Mouse (Mus musculus): ENCODE measurements at regions not wholly inside any gene's neighbourhood (a gene's known extent, or its start where the extent isn't known, plus 50 kb on each side); places are given as distances from the start of the nearest gene placed in this dataset.

DNA sequence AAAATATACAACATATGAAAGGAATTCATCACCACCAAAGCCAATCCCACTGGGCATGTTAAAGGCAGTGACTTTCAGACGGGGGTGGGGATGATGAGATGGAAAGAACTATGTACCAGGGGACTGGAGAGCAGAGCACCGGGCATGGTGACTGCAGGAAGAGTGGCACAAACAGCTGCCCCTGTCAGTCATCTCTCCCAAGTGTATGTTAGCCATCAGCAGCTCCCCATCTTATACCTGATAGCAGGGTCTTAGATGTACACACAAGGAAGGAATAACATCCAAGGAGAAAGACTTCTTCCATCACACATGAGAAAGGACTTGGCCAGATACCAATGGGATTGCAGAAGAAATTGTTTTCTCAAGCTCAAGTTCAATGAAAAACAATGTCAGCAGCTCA is 257.2 kb downstream of the Nuak1 start:
- no peak for DNase-seq (ENCODE audit: low spot score in 2 of 2)

DNA sequence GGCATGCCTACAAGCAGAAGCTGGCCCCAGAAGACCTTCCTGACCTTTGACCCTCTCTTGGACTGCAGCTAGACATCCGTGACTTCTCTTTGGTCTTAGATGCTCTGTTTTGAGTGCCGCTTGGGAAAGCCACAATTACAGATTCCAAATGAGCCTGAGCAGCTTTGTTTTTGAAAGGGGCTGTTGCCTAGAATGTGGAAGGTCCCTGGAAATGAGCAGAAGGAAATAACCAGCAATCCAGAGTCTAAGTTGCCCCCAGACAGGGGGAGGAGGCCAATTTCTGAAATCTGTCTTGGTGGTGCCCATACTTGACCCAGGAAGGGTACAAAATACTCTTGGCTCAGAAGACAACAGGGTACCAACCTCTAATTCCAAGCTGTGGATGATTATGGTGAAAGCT is 253.9 kb downstream of the Nuak1 start:
- DNase-seq (ENCODE audit: low spot score in 2 of 2): no peak

DNA sequence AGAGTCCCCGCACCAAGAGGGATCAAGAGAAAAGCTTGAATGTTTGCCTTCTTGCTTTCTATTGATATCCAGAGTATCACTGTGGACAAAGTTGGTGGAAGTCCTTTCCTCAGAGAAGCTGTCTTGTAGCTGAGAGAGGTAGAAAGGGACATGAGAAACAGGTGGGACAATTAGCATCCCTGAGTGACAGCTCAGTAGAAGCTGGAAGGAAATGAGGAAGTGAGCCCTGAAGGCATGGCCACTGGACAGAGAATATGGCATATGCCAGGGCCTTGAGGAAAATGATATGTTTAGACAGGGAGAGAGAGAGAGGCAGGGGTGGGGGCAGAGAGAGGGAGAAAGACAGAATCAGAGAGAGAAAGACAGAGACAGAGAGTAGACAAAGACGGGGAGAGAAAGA is 241.4 kb downstream of the Nuak1 start:
- DNase-seq (ENCODE audit: low spot score in 2 of 2): no peak

DNA sequence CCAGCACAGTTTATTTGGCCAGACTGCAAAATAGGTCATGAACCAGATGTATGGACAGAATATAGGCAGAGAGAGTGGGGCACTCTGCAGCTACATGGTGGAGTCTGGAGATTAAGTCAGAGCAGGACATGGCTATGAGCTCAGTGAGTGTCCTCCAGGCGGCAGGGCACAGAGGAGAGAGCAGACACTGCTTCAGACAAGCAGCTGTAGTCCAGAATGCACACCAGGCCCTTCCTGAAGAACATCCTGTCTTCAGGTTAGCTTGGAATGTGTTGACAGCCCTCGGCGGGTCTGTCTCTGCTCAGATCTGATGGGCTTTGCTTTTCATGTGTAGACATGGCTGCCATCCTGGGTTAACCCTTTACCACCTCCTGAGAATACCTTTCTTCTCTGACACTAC is 238.6 kb downstream of the Nuak1 start:
- DNase-seq (ENCODE audit: low spot score in 2 of 2): no peak

DNA sequence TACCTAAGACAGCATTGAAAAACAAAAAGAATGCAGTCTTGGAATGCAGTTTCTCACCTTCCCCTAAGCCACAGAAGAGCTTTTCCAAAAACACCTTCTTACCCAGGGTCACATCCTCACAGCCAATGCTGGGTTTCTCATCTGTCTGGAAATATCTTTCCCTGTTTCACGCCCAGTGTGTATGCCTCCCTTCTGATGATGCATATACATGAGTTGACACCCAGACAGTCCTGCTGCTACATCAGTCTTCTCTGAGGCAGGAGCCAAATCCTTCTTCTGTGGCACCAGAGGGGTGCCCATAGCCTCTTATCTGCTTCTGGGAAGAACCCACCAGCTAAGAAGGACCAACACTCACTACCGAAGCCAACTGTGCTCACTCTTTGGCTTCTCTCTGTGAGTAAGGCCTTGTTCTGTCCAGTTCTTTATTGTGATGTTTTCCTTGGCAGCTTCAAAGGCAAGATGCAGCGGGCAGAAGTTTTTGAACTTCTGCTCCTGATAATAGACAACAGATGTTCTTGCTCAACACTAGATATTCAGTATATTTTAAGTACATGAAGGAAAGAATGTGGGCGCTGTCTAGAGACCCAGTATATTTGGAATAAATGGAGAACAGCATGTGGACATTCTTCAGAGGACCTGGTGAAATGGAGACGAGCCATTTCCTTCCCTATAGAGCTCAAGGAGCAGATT is 228.2 kb downstream of the Nuak1 start:
- no peak for DNase-seq (ENCODE audit: low spot score in 2 of 2)

DNA sequence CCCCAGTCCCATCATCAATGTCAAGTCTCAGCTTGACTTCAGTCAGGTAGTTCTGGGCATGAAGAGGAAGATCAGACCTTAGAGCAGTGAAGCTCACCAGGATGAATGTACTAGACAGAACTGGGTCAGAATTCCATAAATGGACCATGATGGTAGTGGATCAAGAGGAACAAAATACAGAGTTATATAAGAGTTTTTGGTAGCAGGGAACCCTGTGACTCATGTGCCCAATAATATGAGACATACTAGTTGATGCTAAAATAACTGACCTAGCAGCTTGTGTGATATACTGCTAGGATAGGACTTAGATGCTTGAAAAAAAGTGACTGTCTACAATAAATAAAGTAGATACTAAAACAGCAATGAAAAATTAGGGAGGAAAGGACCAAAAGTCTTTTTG is 225.6 kb downstream of the Nuak1 start:
- no peak for DNase-seq (ENCODE audit: low spot score in 2 of 2)

DNA sequence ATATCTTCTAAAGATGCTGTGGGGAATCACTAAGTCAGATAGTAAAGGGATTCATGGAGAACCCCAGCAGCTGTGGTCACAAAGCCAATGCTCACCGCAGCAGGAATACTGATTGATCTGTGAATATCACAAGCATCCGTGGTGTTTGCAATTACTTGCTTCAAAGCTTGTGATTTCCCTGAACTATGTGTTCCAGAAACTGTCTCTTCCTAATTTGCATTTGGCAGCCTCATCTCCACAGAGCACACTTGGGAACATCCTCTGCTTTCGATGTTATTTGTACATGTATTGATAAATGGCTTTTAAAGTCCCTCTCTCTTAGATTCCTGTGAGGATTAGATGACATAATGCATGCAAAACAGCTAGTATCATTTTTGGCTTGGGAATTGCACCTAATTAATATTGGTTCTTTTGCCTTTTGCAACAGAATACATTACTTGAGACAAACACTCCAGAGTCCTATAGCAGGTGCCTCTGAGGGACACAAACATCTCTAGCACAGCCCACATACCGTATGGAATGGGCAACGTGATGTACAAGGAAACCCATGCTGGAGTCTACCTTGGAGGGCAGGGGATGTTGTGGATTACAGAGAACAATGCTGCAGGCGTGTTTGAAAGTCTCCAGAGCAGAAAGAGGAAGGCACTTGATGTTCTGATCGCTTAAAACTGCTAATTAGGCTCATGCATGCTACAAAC is 211.0 kb downstream of the Nuak1 start:
- peak in 1 of 2 experiments; percentile 49 for DNase-seq (ENCODE audit: low spot score in 2 of 2)

DNA sequence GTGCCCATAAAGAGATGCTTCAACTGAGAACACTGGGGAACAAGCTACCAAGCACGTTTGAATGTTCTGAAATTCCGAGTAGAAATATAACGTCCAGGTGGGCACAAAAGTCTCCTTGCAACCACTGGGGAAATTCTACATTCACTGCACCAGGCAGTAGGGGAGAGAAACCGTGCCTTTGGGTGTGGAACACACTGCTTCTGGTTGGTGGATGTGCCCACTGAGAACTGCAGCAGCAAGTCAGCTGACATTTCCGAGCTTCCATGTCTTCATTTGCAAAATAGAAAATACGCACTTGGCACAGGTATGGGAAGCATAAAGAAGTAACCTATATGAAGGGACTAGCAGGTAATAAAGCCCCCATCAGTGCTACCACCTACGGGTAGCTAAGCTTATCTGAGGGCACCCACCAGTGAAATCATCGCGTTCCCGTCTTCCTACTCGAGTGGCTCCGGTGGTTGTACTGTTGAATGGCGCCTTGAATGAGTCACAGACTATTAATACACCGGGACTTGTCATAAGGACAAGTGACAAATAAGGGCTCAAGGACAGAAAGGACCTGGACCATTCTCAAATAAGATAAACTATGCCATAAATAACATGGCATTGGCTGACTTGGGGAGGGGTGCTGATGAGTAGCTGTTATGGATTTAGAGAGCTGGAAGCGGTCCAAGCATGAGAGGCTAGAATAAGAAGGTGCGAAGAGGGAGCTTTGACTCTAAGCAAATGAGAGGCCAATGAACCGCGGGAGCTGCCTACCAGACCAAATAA is 210.2 kb downstream of the Nuak1 start:
- DNase-seq (ENCODE audit: low spot score in 2 of 2): peak in 1 of 2 experiments; percentile 49

DNA sequence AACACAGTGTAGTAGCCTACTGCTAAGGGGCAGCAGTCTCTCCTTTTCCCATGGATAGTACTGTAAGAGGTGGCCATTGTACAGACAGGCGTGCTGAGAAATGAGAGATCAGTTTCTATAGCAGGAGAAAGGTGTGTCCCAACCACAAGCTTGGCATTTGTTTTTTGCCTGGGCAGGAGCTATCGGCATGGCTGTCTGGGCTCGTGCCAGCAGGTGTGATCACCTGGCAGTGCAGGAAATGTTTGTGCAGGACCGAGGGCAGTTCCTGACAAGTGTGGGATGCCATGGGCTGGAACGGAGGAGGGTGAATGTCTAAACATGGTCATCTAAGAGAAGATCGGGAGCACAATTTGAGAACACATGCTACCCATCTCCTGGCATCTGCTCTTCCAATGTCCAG is 205.4 kb downstream of the Nuak1 start:
- no peak for DNase-seq (ENCODE audit: low spot score in 2 of 2)

DNA sequence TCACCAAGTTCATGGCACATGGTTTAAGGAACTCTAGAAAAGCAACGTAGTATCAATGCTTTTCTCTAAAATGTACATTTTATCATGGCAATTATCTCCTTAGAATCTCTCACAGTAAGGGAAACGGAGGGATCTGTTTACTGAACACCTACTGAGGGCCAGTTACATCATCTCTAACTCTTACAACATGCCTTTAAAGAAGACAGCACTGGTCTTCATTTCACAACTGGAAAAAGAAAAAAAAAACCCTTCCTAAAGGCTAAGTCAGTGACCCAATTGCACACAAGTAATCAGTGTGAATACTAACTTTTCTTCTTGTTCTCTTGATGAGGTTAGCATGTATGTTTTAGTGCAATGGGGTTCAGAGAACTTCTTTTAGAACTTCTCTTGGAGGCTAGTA is 204.2 kb downstream of the Nuak1 start:
- DNase-seq (ENCODE audit: low spot score in 2 of 2): no peak

DNA sequence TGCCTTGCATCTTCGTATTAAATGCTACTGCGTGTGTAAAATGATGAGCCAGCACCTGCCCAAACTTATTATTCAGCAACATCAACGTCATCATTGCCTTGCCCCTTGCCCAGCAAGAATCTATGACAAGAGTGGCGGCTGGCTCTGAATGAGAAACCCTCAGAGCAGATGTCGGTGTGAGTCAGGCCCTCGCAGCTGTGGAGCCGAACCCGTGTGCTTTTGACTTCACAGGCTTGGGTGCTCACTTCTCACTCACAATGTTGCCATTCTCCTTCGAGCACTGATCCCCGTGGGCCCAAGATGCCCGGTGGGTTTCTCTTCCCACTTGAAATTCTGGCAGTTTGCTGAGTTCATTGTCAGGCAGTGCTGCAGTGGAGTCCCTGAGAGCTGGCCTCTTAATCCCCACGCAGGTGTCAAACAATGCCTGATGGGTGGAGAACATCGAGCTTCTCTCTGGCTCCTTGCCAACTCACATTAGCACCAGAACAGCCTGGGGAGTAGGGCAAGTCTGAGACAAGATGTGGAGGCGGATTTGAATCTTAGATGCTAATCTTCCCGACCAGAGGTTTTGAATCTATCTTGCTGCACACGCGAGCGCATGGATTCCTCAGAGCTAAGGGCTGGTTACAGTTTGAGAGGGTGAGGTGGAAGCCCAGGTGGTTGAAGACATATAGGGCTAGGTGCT is 202.0 kb downstream of the Nuak1 start:
- DNase-seq (ENCODE audit: low spot score in 2 of 2): peak; percentile 20 to 52

DNA sequence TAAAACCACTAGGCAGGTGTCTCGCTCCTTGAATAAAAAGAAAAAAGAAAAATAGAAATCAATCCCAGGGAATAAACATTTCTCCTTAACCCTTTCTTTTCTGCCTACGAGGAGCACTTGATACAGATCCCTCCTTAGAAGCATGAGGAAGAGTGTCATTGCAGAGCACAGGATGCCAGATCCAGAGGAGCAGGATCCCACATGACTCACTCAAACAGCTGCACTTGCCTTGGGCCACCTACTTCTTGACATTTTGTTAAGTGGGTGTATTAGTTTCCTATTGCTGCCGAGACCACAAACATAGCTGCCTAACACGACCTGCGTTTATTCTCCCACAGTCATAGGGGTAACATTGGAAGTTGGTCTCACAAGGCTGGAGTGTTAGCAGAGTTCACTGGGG is 197.1 kb downstream of the Nuak1 start:
- peak in 1 of 2 experiments; percentile 10 for DNase-seq (ENCODE audit: low spot score in 2 of 2)

DNA sequence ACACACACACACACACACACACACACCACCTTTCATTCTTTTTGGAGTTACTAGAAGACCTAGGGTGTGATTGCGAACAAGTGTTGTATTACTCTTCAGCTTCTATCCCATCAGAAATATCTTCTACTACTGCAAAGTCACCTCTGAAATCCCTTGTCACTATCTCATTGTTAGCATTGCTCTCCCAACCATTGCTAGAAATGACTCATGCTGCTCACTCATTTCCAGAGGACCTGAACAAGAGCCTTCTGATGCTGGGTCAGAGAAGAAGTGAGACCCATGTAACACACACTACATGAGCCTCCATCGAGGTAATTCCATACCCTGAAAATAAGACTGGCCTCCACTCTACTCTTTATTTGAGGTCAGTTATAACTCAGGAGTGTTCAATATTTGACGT is 191.1 kb downstream of the Nuak1 start:
- DNase-seq (ENCODE audit: low spot score in 2 of 2): no peak

DNA sequence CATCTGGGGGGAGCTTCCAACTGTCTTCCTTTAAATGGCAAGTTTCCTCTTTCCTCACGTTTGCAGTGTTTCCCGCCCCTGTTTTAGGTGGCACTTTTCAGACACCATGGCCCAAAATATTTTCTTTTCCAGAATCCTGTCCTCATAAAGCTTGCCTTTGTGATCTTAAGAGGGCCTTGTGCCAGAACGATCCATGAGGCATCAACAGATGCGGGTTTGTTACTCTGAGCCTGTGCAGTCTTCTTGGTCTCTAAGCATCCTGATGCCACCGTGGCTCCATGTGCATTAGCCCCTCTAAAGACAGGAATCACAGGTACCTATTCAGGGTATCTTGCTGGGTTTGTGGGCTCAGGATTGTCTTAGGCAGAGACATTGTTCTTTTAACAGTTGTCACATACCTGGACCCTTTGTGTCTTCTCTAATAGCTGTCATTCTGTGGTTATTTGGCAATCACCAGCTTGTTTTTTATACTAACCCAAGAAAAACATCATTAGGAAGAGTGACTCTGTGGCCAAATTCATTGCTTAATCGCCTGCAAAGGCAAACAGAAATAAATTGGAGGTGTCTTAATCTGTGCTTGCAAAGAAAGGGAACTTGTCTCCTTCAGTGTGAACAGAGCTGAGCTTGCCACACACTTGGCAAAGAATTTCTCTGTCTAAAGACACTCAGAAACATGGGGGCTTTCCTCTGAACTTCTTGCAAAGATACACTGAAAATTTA is 179.3 kb downstream of the Nuak1 start:
- no peak for DNase-seq (ENCODE audit: low spot score in 2 of 2)

DNA sequence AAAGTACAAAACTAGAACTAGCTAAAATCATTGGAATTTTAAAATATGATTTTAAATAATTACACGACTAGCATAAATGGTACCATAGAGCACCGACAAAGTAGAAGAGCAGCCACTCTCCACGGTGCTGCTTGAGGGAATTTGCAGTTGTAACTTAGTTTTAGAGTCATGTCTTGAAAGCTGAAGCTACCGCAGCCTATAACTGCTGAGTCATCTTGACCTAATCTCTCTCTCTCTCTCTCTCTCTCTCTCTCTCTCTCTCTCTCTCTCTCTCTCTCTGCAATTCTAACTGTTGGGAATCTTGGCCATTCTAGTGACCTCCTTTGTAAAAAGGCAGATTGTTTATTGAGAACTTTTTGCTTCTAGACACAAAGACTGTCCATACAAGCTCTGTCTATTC is 177.5 kb downstream of the Nuak1 start:
- no peak for DNase-seq (ENCODE audit: low spot score in 2 of 2)

DNA sequence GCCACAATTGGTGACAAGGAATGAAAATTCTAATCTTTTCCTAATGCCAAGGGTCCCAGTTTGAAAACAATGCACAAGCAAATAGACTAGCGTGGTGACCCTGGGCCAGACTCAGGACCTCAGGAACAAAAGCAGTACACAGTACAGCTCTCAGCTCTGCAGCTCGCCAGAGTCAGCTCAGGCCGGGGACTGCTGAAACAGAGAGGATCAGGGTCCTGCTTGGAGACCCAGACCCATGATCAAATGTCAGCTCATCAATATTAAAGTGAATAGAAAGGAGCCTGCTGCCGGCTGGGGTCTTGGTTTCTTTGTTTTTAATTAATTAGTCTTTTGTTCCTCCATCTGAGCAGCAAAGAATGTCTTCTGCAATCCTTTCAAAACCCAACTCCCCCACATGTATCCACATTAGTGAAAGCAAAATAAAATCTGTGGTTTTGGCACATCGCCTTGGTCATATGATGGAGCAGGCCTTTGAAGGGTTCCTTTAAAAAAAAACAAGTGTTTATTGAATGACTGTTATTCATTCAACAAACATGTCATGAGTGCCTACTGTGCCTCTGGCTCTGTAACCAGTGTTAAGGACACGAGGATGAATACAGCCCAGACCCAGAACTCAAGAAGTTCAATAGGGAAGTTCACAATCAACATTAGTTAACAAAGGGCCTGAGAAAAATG is 154.4 kb downstream of the Nuak1 start:
- peak in 1 of 2 experiments; percentile 9 for DNase-seq (ENCODE audit: low spot score in 2 of 2)

DNA sequence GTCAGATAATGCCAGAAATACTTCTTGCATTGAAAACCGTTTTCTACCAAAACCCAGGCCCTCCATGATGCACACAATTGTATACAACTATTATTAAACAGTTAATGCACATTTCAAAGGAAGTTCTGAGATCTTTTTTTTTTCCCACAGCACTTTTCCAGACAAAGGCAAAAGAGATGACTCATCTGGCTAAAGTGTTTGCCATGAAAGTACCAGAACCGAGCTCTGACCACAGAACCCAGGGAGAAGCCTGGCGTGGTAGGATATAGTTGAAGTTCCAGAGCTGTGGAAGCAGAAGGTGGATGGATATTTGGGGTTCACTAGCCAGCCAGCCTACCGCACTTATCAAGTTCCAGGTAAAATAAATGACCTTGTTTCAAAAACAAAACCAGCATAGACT is 146.0 kb downstream of the Nuak1 start:
- DNase-seq (ENCODE audit: low spot score in 2 of 2): no peak

DNA sequence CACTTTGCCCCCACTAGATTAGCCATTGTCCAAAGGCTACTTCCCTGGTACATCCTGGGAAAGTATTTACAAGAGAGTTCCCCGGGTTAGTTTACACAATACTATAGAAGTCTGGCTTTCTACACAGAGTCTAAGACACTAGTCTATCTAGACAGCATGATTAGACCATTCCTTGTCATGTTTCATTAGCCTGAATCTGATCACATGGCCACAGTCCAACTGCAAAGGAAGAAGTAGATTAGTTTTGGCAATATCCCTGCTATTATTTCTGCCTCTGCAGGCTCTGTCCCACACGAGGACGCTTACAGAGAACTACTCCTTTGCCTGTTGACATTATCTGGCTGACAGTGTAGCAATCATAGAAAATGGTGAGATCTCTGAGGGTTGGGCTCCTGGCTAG is 144.2 kb downstream of the Nuak1 start:
- DNase-seq (ENCODE audit: low spot score in 2 of 2): no peak

DNA sequence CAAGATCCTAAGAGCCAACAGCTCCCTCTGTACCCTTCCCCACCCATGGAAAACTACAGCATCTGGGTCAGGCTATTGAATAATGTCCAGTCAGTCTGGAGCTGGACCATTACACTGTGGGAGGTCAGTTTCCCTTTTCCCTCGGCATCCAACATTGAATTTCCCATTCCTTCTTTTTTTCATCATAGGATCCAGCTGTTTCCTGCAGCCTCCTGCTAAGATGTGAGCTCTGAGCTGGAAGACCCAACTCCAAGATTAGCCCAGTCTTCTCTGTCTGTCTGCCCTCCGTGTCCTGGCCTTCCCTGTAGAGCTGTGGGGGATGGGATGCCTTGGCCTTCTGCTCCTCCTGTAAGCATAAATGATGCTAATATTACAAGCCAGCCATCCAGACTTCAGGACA is 138.8 kb downstream of the Nuak1 start:
- DNase-seq (ENCODE audit: low spot score in 2 of 2): no peak

DNA sequence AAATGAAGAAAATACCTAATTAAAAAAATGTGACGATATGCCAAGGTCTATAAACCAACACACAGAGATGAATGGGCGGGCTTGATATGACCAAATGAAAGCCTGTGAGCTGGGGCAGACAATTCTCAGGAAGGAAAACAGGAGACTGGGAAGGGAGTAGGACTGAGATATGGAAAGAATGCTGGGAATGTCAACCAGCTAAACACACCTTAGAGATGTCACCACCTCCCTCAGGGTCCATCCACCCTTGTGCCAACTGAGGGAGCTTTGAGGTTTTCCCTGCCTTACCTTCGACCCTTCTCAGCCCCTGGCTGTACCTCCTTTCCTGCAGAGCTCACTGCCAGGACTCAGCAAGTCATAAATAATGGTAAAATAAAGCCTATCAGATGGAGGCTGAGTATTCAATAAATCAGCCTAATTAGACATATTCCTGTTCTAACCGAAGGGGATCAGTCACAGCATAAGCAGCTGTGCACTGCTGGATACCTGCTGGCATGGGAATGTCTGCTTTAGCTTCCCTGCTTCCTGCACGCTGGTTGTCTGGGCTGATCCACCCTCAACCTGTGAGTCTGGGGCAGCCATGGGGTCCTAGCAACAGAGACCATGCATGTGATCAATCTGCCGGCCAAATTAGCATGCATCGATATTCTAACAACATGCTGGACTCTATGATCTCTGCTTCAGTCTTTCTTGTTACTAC is 137.4 kb downstream of the Nuak1 start:
- no peak for DNase-seq (ENCODE audit: low spot score in 2 of 2)

All from left cerebral cortex, adult 9 months (tissue).